In genomic region chr6:113006833-113007232, GRCm38 (mm10) we compare ENCODE assay signal across 29 mouse cellular contexts. TPM values are rescaled to one million over a fixed set of nuclear protein-coding genes. Genes with fewer than 3 reads are reported as not detected.
DNase-seq lines count a peak whose midpoint lies in the region; ATAC-seq lines count a peak whose summit lies in the region.
"Had no signal": no experiment of that assay in that cellular context is flagged by ENCODE, and none has a peak within 500 bp of the region (broad histone marks: within the 10 kb centered on the region; RNA-seq: fewer than 3 reads in every experiment).

No protein-coding gene starts in this region.

- H3K27ac ChIP-seq in intestine, embryonic 15.5 days: no peak overlapping the region; the same call in 1 of the 2 replicates
- no peak overlapping the region; the same call in 1 of the 2 replicates for H3K27ac ChIP-seq in stomach, embryonic 15.5 days
- H3K27ac ChIP-seq: forebrain, embryonic 12.5 days; heart, embryonic 15.5 days; liver, embryonic 14.5 days; neural tube, embryonic 15.5 days had no signal

- H3K9me3 ChIP-seq in intestine, embryonic 15.5 days: no peaks in the 10 kb centered on the region
- no peaks in the 10 kb centered on the region for H3K9me3 ChIP-seq in stomach, embryonic 15.5 days
- H3K9me3 ChIP-seq: forebrain, embryonic 12.5 days; neural tube, embryonic 15.5 days had no signal

- no peak overlapping the region for H3K4me2 ChIP-seq in intestine, embryonic 15.5 days (replicated peaks)
- H3K4me2 ChIP-seq in stomach, embryonic 15.5 days: no peak overlapping the region
- H3K4me2 ChIP-seq: forebrain, embryonic 12.5 days; heart, embryonic 15.5 days; neural tube, embryonic 15.5 days had no signal

- H3K9ac ChIP-seq in intestine, embryonic 15.5 days: no peak overlapping the region
- H3K9ac ChIP-seq in stomach, embryonic 15.5 days: no peak overlapping the region
- H3K9ac ChIP-seq: forebrain, embryonic 12.5 days; forebrain, postnatal 0 days; heart, embryonic 15.5 days; liver, embryonic 14.5 days; neural tube, embryonic 15.5 days had no signal

- peak; percentile 72 for ATAC-seq in intestine, embryonic 15.5 days
- ATAC-seq in stomach, embryonic 15.5 days (ENCODE audit: insufficient read depth, low FRiP score, low read depth): peak; percentile 70
- ATAC-seq: activated CD4-positive, CD25-positive, alpha-beta regulatory T cell, adult 4 months; CD4-positive, CD25-positive, alpha-beta regulatory T cell, adult 4 months; forebrain, postnatal 0 days; hindbrain, embryonic 16.5 days had no signal

- no peak overlapping the region for H3K4me3 ChIP-seq in intestine, embryonic 15.5 days (replicated peaks)
- H3K4me3 ChIP-seq in stomach, embryonic 15.5 days (replicated peaks): no peak overlapping the region
- H3K4me3 ChIP-seq: erythroblast, embryonic 14.5 days; forebrain, embryonic 12.5 days; heart, embryonic 15.5 days; neural tube, embryonic 15.5 days had no signal

- H3K36me3 ChIP-seq in intestine, embryonic 15.5 days: no peaks in the 10 kb centered on the region
- no peaks in the 10 kb centered on the region for H3K36me3 ChIP-seq in stomach, embryonic 15.5 days
- H3K36me3 ChIP-seq: forebrain, embryonic 12.5 days; heart, embryonic 15.5 days; neural tube, embryonic 15.5 days had no signal

- H3K4me1 ChIP-seq in intestine, embryonic 15.5 days (replicated peaks): 0 out of 2 replicates have a peak, but pooled peaks cover 3% of the 10 kb centered on the region
- H3K4me1 ChIP-seq in stomach, embryonic 15.5 days: no peaks in the 10 kb centered on the region
- H3K4me1 ChIP-seq: heart, embryonic 15.5 days had no signal

- peak; percentile 12 for DNase-seq in lung, postnatal 36 days
- DNase-seq in lung, postnatal 14 days: no peak
- DNase-seq in R1 (ENCODE audit: low read depth, low spot score): peak; percentile 44
- no peak for DNase-seq in kidney, adult 18-20 months
- DNase-seq in heart, adult 18-20 months: no peak
- DNase-seq in kidney, postnatal 14 days: no peak
- DNase-seq: adrenal gland, adult 2 months; adrenal gland, postnatal 36 days; cerebellum, adult 18-20 months; cerebellum, postnatal 14 days; forebrain, postnatal 0 days; kidney, adult 2 months; kidney, postnatal 4 days; layer of hippocampus, postnatal 36 days; liver; lung, adult 2 months; midbrain, embryonic 14.5 days; retina, postnatal 1 day; right cerebral cortex, postnatal 14 days had no signal

- WGBS in intestine, embryonic 15.5 days: 43% methylated on average over 2 of the region's 2 CpGs
- WGBS in stomach, embryonic 15.5 days: 55% methylated on average over 2 of the region's 2 CpGs

- H3K27me3 ChIP-seq in intestine, embryonic 15.5 days (replicated peaks): no peaks in the 10 kb centered on the region
- H3K27me3 ChIP-seq in stomach, embryonic 15.5 days (replicated peaks): no peaks in the 10 kb centered on the region
- H3K27me3 ChIP-seq: forebrain, embryonic 12.5 days; neural tube, embryonic 15.5 days had no signal

RNA-seq across cellular contexts. Expression of gene Thumpd3, which starts 39.2 kb away (rescaled TPM):
- 58.1 and 62.9 TPM in 2 replicates for polyA plus RNA-seq in intestine, embryonic 15.5 days (2015; fragmentation: Nextera tagmentation; extraction: Ambion mirVana)
- 52.1 and 52.3 TPM in 2 replicates for polyA plus RNA-seq in stomach, embryonic 15.5 days (2015; fragmentation: Nextera tagmentation; extraction: Ambion mirVana)
- 10 to 100 TPM; 19.8 to 22.5 TPM for total RNA-seq in heart, adult 18-20 months (2021)

RNA-seq across cellular contexts. Expression of gene Srgap3, which starts 59.8 kb away (rescaled TPM):
- 2.6 and 3.5 TPM in 2 replicates for polyA plus RNA-seq in intestine, embryonic 15.5 days (2015; fragmentation: Nextera tagmentation; extraction: Ambion mirVana)
- 5.3 and 6.6 TPM in 2 replicates for polyA plus RNA-seq in stomach, embryonic 15.5 days (2015; fragmentation: Nextera tagmentation; extraction: Ambion mirVana)
- total RNA-seq in heart, adult 18-20 months (2021): 1 to 10 TPM in 1 of 2 experiments, under 1 TPM in 1; 0.69 to 1.1 TPM

Comparison
In these comparisons a context has a peak if more than half of its experiments do, and no peak if none do; other contexts are left out.
1. DNase-seq: peak in lung, postnatal 36 days (single experiment) and R1 (single experiment); none in lung, postnatal 14 days (single experiment), kidney, adult 18-20 months (single experiment), heart, adult 18-20 months (0 of 2) and kidney, postnatal 14 days (single experiment).